Mouse (Mus musculus) forebrain, embryonic 15.5 days (tissue): Measurements from ENCODE around the gene Nfatc3. TPM values are rescaled to one million over a fixed set of nuclear protein-coding genes. Genes with fewer than 3 reads are reported as not detected.

Experiments
- polyA plus RNA-seq: library from polyadenylated mRNA; unstranded; fragments of >200 nt; fragmentation: Nextera tagmentation; extraction: Ambion mirVana; gene quantifications from 2 replicates; pipeline ENCODE4 v1.2.1, GENCODE M21; 2015

The Nfatc3 gene
- polyA plus RNA-seq, 1 experiment from 2014 or later, result 4.1 TPM

Other genes with a start within 250 kb of the Nfatc3 start
- 11.8 and 13.9 TPM in 2 replicates for gene Ranbp10, start 231.5 kb upstream of the Nfatc3 start, polyA plus RNA-seq
- 0.61 and 0.84 TPM in 2 replicates for gene Tsnaxip1, start 231.1 kb upstream of the Nfatc3 start, polyA plus RNA-seq
- 65.0 and 66.4 TPM in 2 replicates for gene Cenpt, start 205.6 kb upstream of the Nfatc3 start, polyA plus RNA-seq
- 70.5 and 73.6 TPM in 2 replicates for gene Thap11, start 203.7 kb upstream of the Nfatc3 start, polyA plus RNA-seq
- gene Nutf2, start 198.3 kb upstream of the Nfatc3 start, polyA plus RNA-seq, result 189 and 218 TPM in 2 replicates
- gene Edc4, start 178.0 kb upstream of the Nfatc3 start, polyA plus RNA-seq, result 55.6 and 59.1 TPM in 2 replicates
- not detected in 2 replicates for gene Nrn1l, start 165.3 kb upstream of the Nfatc3 start, polyA plus RNA-seq
- 11.3 and 12.0 TPM in 2 replicates for gene Pskh1, start 158.4 kb upstream of the Nfatc3 start, polyA plus RNA-seq
- 2.0 and 2.2 TPM in 2 replicates for gene Ctrl, start 125.0 kb upstream of the Nfatc3 start, polyA plus RNA-seq
- gene Psmb10, start 120.4 kb upstream of the Nfatc3 start, polyA plus RNA-seq, result 36.3 and 39.7 TPM in 2 replicates
- gene Lcat, start 115.5 kb upstream of the Nfatc3 start, polyA plus RNA-seq, result 0.41 and 0.50 TPM in 2 replicates
- 9.3 and 10.1 TPM in 2 replicates for gene Slc12a4, start 92.7 kb upstream of the Nfatc3 start, polyA plus RNA-seq
- not detected in 2 replicates for gene Dpep3, start 79.4 kb upstream of the Nfatc3 start, polyA plus RNA-seq
- 24.1 and 26.3 TPM in 2 replicates for gene Dus2, start 67.5 kb upstream of the Nfatc3 start, polyA plus RNA-seq
- gene Dpep2nb, start 52.9 kb upstream of the Nfatc3 start, polyA plus RNA-seq, result not detected in 2 replicates
- 22.4 and 23.0 TPM in 2 replicates for gene Ddx28, start 47.0 kb upstream of the Nfatc3 start, polyA plus RNA-seq
- gene Esrp2, start 78.1 kb downstream of the Nfatc3 start, polyA plus RNA-seq, result 0.06 and 0.23 TPM in 2 replicates
- 16.6 and 20.1 TPM in 2 replicates for gene Pla2g15, start 91.6 kb downstream of the Nfatc3 start, polyA plus RNA-seq
- gene Slc7a6, start 110.0 kb downstream of the Nfatc3 start, polyA plus RNA-seq, result 62.2 and 69.2 TPM in 2 replicates
- 41.1 and 43.8 TPM in 2 replicates for gene Slc7a6os, start 152.1 kb downstream of the Nfatc3 start, polyA plus RNA-seq
- 50.5 and 52.9 TPM in 2 replicates for gene Prmt7, start 152.1 kb downstream of the Nfatc3 start, polyA plus RNA-seq